Mouse (Mus musculus) hindbrain, embryonic 11.5 days (tissue): ENCODE measurements around the gene Zfp593. TPM values are rescaled to one million over a fixed set of nuclear protein-coding genes. Genes with fewer than 3 reads are reported as not detected.

Source experiments
- ATAC-seq: fragments of 200-750 bp; cut with Nextera tagmentation; 2 replicates; pipeline ENCODE4 v1.8.0; 2017; ENCODE audit warnings: mild to moderate bottlenecking, moderate TSS enrichment, moderate library complexity; ENCODE audit not compliant: low FRiP score
- DNase-seq: peaks from one replicate; pipeline ENCODE4 v3.0.0-alpha.2; 2015; ENCODE audit warnings: low spot score
- H3K27ac ChIP-seq: fragments of 300-500 bp; sonication (generic); 2 replicates; pipeline ENCODE4 v1.5.1; 2014; ENCODE audit warnings: mild to moderate bottlenecking, low read depth, low read length
- H3K27me3 ChIP-seq: fragments of 300-500 bp; sonication (generic); 2 replicates; pipeline ENCODE4 v1.6.1; 2014; ENCODE audit warnings: mild to moderate bottlenecking, low read length, moderate library complexity, mixed read lengths; ENCODE audit not compliant: control insufficient read depth, insufficient read depth
- H3K36me3 ChIP-seq: fragments of 300-500 bp; sonication (generic); 2 replicates; pipeline ENCODE4 v1.6.1; 2014; ENCODE audit warnings: mild to moderate bottlenecking, low read length, moderate library complexity, mixed read lengths; ENCODE audit not compliant: control insufficient read depth, insufficient read depth
- H3K4me1 ChIP-seq: fragments of 300-500 bp; sonication (generic); replicated peaks from 2 replicates; pipeline ENCODE4 v1.6.1; 2014; ENCODE audit warnings: low read length, mixed read lengths; ENCODE audit not compliant: control insufficient read depth, insufficient read depth
- H3K4me2 ChIP-seq: fragments of 300-500 bp; sonication (generic); replicated peaks from 2 replicates; pipeline ENCODE4 v1.6.1; 2014; ENCODE audit warnings: mild to moderate bottlenecking, low read depth, low read length
- H3K4me3 ChIP-seq: fragments of 300-500 bp; sonication (generic); 2 replicates; pipeline ENCODE4 v1.5.1; 2014; ENCODE audit warnings: low read depth, low read length
- H3K9ac ChIP-seq: fragments of 300-500 bp; sonication (generic); 2 replicates; pipeline ENCODE4 v1.6.1; 2014; ENCODE audit warnings: low read depth, low read length
- H3K9me3 ChIP-seq: fragments of 300-500 bp; sonication (generic); 2 replicates; pipeline ENCODE4 v1.6.1; 2016; ENCODE audit warnings: low read length; ENCODE audit not compliant: control insufficient read depth
- WGBS: fragments of 180-500 bp; shearing (Covaris S2); extraction: QIAGEN DNeasy Blood & Tissue Kit; methylation state at CpG from one replicate; pipeline ENCODE4 v1.1.7; 2014; 5-methylcytosine and 5-hydroxymethylcytosine counted together
- polyA plus RNA-seq: library from polyadenylated mRNA; unstranded; fragments of >200 nt; fragmentation: Nextera tagmentation; extraction: Ambion mirVana; gene quantifications from 2 replicates; pipeline ENCODE4 v1.2.1, GENCODE M21; 2014

Gene Zfp593
- polyA plus RNA-seq, 1 experiment from 2014 or later = 18.3 TPM

GRCm38 (mm10) chr4:134222793-134223600 lies 22.4 kb downstream of the Zfp593 start:
- WGBS = 66% methylated on average over 11 of the region's 11 CpGs
- DNase-seq = no peak
- no peak for ATAC-seq
- Histone ChIP-seq H3K4me3 (no peak overlapping the region), H3K36me3 (no peaks in the 10 kb centered on the region), H3K4me1 (no peaks in the 10 kb centered on the region), H3K4me2 (no peak overlapping the region), H3K9me3 (no peaks in the 10 kb centered on the region), H3K27ac (no peak overlapping the region), H3K9ac (no peak overlapping the region), H3K27me3 (no peaks in the 10 kb centered on the region)

GRCm38 (mm10) chr4:134206488-134207053 lies 38.8 kb downstream of the Zfp593 start:
- DNase-seq = no peak
- WGBS = 43% methylated on average over 6 of the region's 6 CpGs
- no peak overlapping the region for H3K4me2 ChIP-seq

GRCm38 (mm10) chr4:134203340-134203896 lies 42.0 kb downstream of the Zfp593 start:
- Histone ChIP-seq H3K4me1 (no peaks in the 10 kb centered on the region), H3K27me3 (no peaks in the 10 kb centered on the region), H3K9me3 (no peaks in the 10 kb centered on the region), H3K36me3 (no peaks in the 10 kb centered on the region), H3K9ac (no peak overlapping the region), H3K4me2 (no peak overlapping the region), H3K27ac (no peak overlapping the region), H3K4me3 (no peak overlapping the region)
- 88% methylated on average over 17 of the region's 17 CpGs for WGBS
- no peak for ATAC-seq
- no peak for DNase-seq

More at GRCm38 (mm10) chr4:134206488-134207053, 38.8 kb downstream of the Zfp593 start:
- H3K9me3 ChIP-seq = no peaks in the 10 kb centered on the region
- no peaks in the 10 kb centered on the region for H3K27me3 ChIP-seq
- H3K27ac ChIP-seq = no peak overlapping the region
- H3K4me1 ChIP-seq = no peaks in the 10 kb centered on the region
- H3K4me3 ChIP-seq = no peak overlapping the region
- no peak overlapping the region for H3K9ac ChIP-seq
- H3K36me3 ChIP-seq = no peaks in the 10 kb centered on the region
- no peak for ATAC-seq

GRCm38 (mm10) chr4:134202904-134203303 lies 42.5 kb downstream of the Zfp593 start, which contains the start of gene Gm7534:
Gene Gm7534 (minus strand): TSS chr4:134203004.
- Histone ChIP-seq H3K4me3 (no peak within 1 kb of the TSS), H3K4me2 (no peak within 1 kb of the TSS), H3K27ac (no peak within 1 kb of the TSS), H3K36me3 (no peaks in the 10 kb centered on the region), H3K4me1 (no peaks in the 10 kb centered on the region), H3K9ac (no peak within 1 kb of the TSS), H3K27me3 (no peaks in the 10 kb centered on the region), H3K9me3 (no peaks in the 10 kb centered on the region)
- WGBS = 90% methylated on average over 4 of the region's 4 CpGs
- ATAC-seq (no peak), DNase-seq (no peak)

GRCm38 (mm10) chr4:134199371-134199770 lies 46.0 kb downstream of the Zfp593 start:
- Histone ChIP-seq H3K27me3 (no peaks in the 10 kb centered on the region), H3K9ac (no peak overlapping the region), H3K27ac (no peak overlapping the region), H3K4me2 (no peak overlapping the region), H3K9me3 (no peaks in the 10 kb centered on the region), H3K4me3 (no peak overlapping the region), H3K36me3 (no peaks in the 10 kb centered on the region), H3K4me1 (no peaks in the 10 kb centered on the region)
- no peak for DNase-seq
- 69% methylated on average over 2 of the region's 2 CpGs for WGBS
- ATAC-seq = no peak

Other genes starting within 250 kb of the Zfp593 start
- 34.9 and 38.1 TPM in 2 replicates for gene Dhdds, start 244.7 kb downstream of the Zfp593 start, polyA plus RNA-seq
- gene Lin28a, start 226.8 kb downstream of the Zfp593 start, polyA plus RNA-seq = 2.9 and 3.7 TPM in 2 replicates
- not detected in 2 replicates for gene Zfp683, start 191.8 kb downstream of the Zfp593 start, polyA plus RNA-seq
- gene Crybg2, start 184.8 kb downstream of the Zfp593 start, polyA plus RNA-seq = 1.4 and 1.8 TPM in 2 replicates
- gene Cd52, start 150.5 kb downstream of the Zfp593 start, polyA plus RNA-seq = 4.5 and 5.1 TPM in 2 replicates
- 5.7 and 5.8 TPM in 2 replicates for gene Ubxn11, start 143.0 kb downstream of the Zfp593 start, polyA plus RNA-seq
- gene Sh3bgrl3, start 116.8 kb downstream of the Zfp593 start, polyA plus RNA-seq = 337 and 396 TPM in 2 replicates
- 27.8 and 27.9 TPM in 2 replicates for gene Cep85, start 58.5 kb downstream of the Zfp593 start, polyA plus RNA-seq
- gene Gm7534, start 42.6 kb downstream of the Zfp593 start, polyA plus RNA-seq = 0.06 TPM in 1 of 2 replicates, not detected in the other
- gene Catsper4, start 18.2 kb downstream of the Zfp593 start, polyA plus RNA-seq = not detected in 2 replicates
- gene Cnksr1, start 7.2 kb downstream of the Zfp593 start, polyA plus RNA-seq = 0.14 and 0.28 TPM in 2 replicates
- 0.20 and 0.32 TPM in 2 replicates for gene E130218I03Rik, start 1.9 kb downstream of the Zfp593 start, polyA plus RNA-seq
- gene Gm30191, start 1.3 kb upstream of the Zfp593 start, polyA plus RNA-seq = 0.42 and 0.56 TPM in 2 replicates
- 5.1 and 5.7 TPM in 2 replicates for gene Grrp1, start 8.5 kb upstream of the Zfp593 start, polyA plus RNA-seq
- gene Pdik1l, start 42.3 kb upstream of the Zfp593 start, polyA plus RNA-seq = 23.5 and 25.1 TPM in 2 replicates
- gene Trim63, start 69.5 kb upstream of the Zfp593 start, polyA plus RNA-seq = 0.12 and 0.32 TPM in 2 replicates
- not detected in 2 replicates for gene Slc30a2, start 97.6 kb upstream of the Zfp593 start, polyA plus RNA-seq
- gene Extl1, start 138.3 kb upstream of the Zfp593 start, polyA plus RNA-seq = 0.18 and 0.26 TPM in 2 replicates
- 7.9 and 10.2 TPM in 2 replicates for gene Pafah2, start 150.7 kb upstream of the Zfp593 start, polyA plus RNA-seq
- gene Stmn1, start 222.7 kb upstream of the Zfp593 start, polyA plus RNA-seq = 4,486 and 4,492 TPM in 2 replicates